Mouse (Mus musculus) thymus, adult 2 months (tissue): ENCODE data around the gene Bid. TPM values are rescaled to one million over a fixed set of nuclear protein-coding genes. Genes with fewer than 3 reads are reported as not detected.
A peak's percentile ranks its signal among the peaks of the same experiment; 100 is the strongest.
"Not testable (repeated sequence)": the region's sequence is repeated elsewhere in the genome, so short reads cannot be mapped to it uniquely, and the experiment has no call there.

Experiments used
- DNase-seq: peaks from one replicate; pipeline ENCODE4 v3.0.0; 2021
- H3K27ac ChIP-seq: fragments of 200-500 bp; 2 replicates; pipeline ENCODE4 v1.5.1; 2012; ENCODE audit warnings: low read length, control low read depth; ENCODE audit not compliant: control insufficient read depth, insufficient read depth
- H3K27me3 ChIP-seq: fragments of 200-500 bp; 2 replicates; pipeline ENCODE4 v1.6.1; 2012; ENCODE audit warnings: mild to moderate bottlenecking, low read length, moderate library complexity, mixed read lengths; ENCODE audit not compliant: control insufficient read depth, insufficient read depth
- H3K36me3 ChIP-seq: fragments of 200-500 bp; 2 replicates; pipeline ENCODE4 v1.6.1; 2012; ENCODE audit warnings: mild to moderate bottlenecking, low read length, moderate library complexity; ENCODE audit not compliant: control insufficient read depth, insufficient read depth
- H3K4me1 ChIP-seq: fragments of 200-500 bp; replicated peaks from 2 replicates; pipeline ENCODE4 v1.6.1; 2012; ENCODE audit warnings: low read length; ENCODE audit not compliant: control insufficient read depth, insufficient read depth
- H3K4me3 ChIP-seq: fragments of 200-500 bp; 2 replicates; pipeline ENCODE4 v1.5.1; 2012; ENCODE audit warnings: mild to moderate bottlenecking, low read length, control low read depth, moderate library complexity; ENCODE audit not compliant: control insufficient read depth, insufficient read depth
- CTCF ChIP-seq: fragments of 200-500 bp; IDR thresholded peaks from 2 replicates; pipeline ENCODE4 v1.5.1; 2012; ENCODE audit warnings: mild to moderate bottlenecking, control low read depth, low read length, moderate library complexity, borderline replicate concordance; ENCODE audit not compliant: control insufficient read depth, poor library complexity, insufficient read depth; ENCODE audit errors: extremely low read depth
- POLR2A ChIP-seq: fragments of 200-500 bp; IDR thresholded peaks from 2 replicates; pipeline ENCODE4 v1.6.1; 2012; ENCODE audit warnings: mild to moderate bottlenecking, low read length, control low read depth, moderate library complexity; ENCODE audit not compliant: control insufficient read depth, poor library complexity, insufficient read depth; ENCODE audit errors: extremely low read depth
- WGBS: fragments of 180-500 bp; shearing (Covaris S2); methylation state at CpG from one replicate; pipeline ENCODE4 v1.1.7; 2018; 5-methylcytosine and 5-hydroxymethylcytosine counted together
- polyA plus RNA-seq: library from polyadenylated mRNA; depleted of rRNA; stranded (reverse); fragments of >200 nt; gene quantifications from 2 replicates; pipeline ENCODE4 v1.2.3, GENCODE M21; 2012

Gene Bid
- polyA plus RNA-seq, 1 experiment = 36.5 TPM

GRCm38 (mm10) chr6:120914911-120915648, 1.6 kb downstream of the Bid start:
- peak; percentile 70 for DNase-seq
- 14% methylated on average over 9 of the region's 9 CpGs for WGBS
- no peaks in the 10 kb centered on the region for H3K27me3 ChIP-seq
- H3K36me3 ChIP-seq = no peaks in the 10 kb centered on the region
- H3K4me1 ChIP-seq = peaks cover 45% of the 10 kb centered on the region
- peak overlapping the region; percentile 16 for H3K4me3 ChIP-seq
- TF ChIP-seq CTCF = 0 out of 2 replicates have a peak, but pooled peaks have one; percentile 36
- TF ChIP-seq POLR2A = no peak
- no peak overlapping the region for H3K27ac ChIP-seq

GRCm38 (mm10) chr6:120914533-120914910, 2.1 kb downstream of the Bid start:
- Histone ChIP-seq H3K4me3 (no peak overlapping the region), H3K27ac (no peak overlapping the region), H3K27me3 (no peaks in the 10 kb centered on the region), H3K4me1 (peaks cover 45% of the 10 kb centered on the region), H3K36me3 (no peaks in the 10 kb centered on the region)
- DNase-seq = no peak
- no peak for TF ChIP-seq CTCF
- no peak for TF ChIP-seq POLR2A
- WGBS = 59% methylated on average over 4 of the region's 4 CpGs

- DNase-seq = no peak
- no peak overlapping the region for H3K4me3 ChIP-seq
- H3K27me3 ChIP-seq = no peaks in the 10 kb centered on the region
- no peaks in the 10 kb centered on the region for H3K36me3 ChIP-seq
- no peak for TF ChIP-seq CTCF
- no peak for TF ChIP-seq POLR2A
- peaks cover 45% of the 10 kb centered on the region for H3K4me1 ChIP-seq
- WGBS = 68% methylated on average over 8 of the region's 8 CpGs
- H3K27ac ChIP-seq = no peak overlapping the region
These were observed 2.9 kb downstream of the Bid start for GRCm38 (mm10) chr6:120913783-120914182.

- DNase-seq = no peak
- no peaks in the 10 kb centered on the region for H3K27me3 ChIP-seq
- TF ChIP-seq POLR2A (no peak), CTCF (no peak)
- H3K4me1 ChIP-seq = peaks cover 45% of the 10 kb centered on the region
- no peak overlapping the region for H3K4me3 ChIP-seq
- no peaks in the 10 kb centered on the region for H3K36me3 ChIP-seq
- 75% methylated on average over 2 of the region's 2 CpGs for WGBS
- H3K27ac ChIP-seq = no peak overlapping the region; the same call in 1 of the 2 replicates
These were observed 3.7 kb downstream of the Bid start for GRCm38 (mm10) chr6:120912931-120913330.

GRCm38 (mm10) chr6:120911213-120912007, 5.2 kb downstream of the Bid start:
- Histone ChIP-seq H3K27ac (peak overlapping the region; percentile 23; the same call in 1 of the 2 replicates), H3K27me3 (no peaks in the 10 kb centered on the region), H3K4me3 (no peak overlapping the region), H3K36me3 (no peaks in the 10 kb centered on the region), H3K4me1 (peaks cover 41% of the 10 kb centered on the region)
- 45% methylated on average over 13 of the region's 13 CpGs for WGBS
- TF ChIP-seq POLR2A = no peak
- TF ChIP-seq CTCF = 0 out of 2 replicates have a peak, but pooled peaks have one; percentile 32
- DNase-seq = peak; percentile 37

GRCm38 (mm10) chr6:120909501-120909900, 7.2 kb downstream of the Bid start:
- Histone ChIP-seq H3K36me3 (no peaks in the 10 kb centered on the region), H3K4me1 (peaks cover 28% of the 10 kb centered on the region), H3K27ac (no peak overlapping the region), H3K27me3 (no peaks in the 10 kb centered on the region), H3K4me3 (no peak overlapping the region)
- DNase-seq = no peak
- TF ChIP-seq CTCF (no peak), POLR2A (no peak)
- WGBS = 94% methylated on average over 3 of the region's 3 CpGs

GRCm38 (mm10) chr6:120907876-120908597, 8.6 kb downstream of the Bid start:
- 86% methylated on average over 10 of the region's 10 CpGs for WGBS
- H3K4me3 ChIP-seq, H3K27ac ChIP-seq, DNase-seq, H3K27me3 ChIP-seq, H3K36me3 ChIP-seq: not testable (repeated sequence)
- H3K4me1 ChIP-seq = peaks cover 17% of the 10 kb centered on the region
